Mouse (Mus musculus): ENCODE measurements around the gene Kcnj3.

- TF ChIP-seq POLR2A (IDR thresholded peaks at IDR 0.05; ENCODE audit: borderline replicate concordance, low read depth, low read length) (no peak), CTCF (IDR thresholded peaks at IDR 0.05; ENCODE audit: low read depth, low read length) (no peak)
Measured at GRCm38 (mm10) chr2:55547612-55548011, 111.8 kb downstream of the Kcnj3 start.

Data from bone marrow macrophage, adult 2 months (primary cell).